Mouse (Mus musculus) skeletal muscle tissue, adult 2 months (tissue): ENCODE measurements at regions not wholly inside any gene's neighbourhood (a gene's known extent, or its start where the extent isn't known, plus 50 kb on each side); places are given as distances from the start of the nearest gene placed in this dataset.
"Not testable (repeated sequence)": the region's sequence is repeated elsewhere in the genome, so short reads cannot be mapped to it uniquely, and the experiment has no call there.

Source experiments
- DNase-seq: peaks from one replicate; pipeline ENCODE4 v3.0.0-alpha.2; 2012; ENCODE audit warnings: low read depth, low spot score

- DNase-seq: no peak
Measured at GRCm38 (mm10) chr12:77089624-77090278, 127.8 kb upstream of the Max start.

GRCm38 (mm10) chr12:77088452-77088851 is 126.5 kb upstream of the Max start:
- peak; percentile 16 for DNase-seq

GRCm38 (mm10) chr12:77086931-77087330 is 124.9 kb upstream of the Max start:
- not testable (repeated sequence) for DNase-seq

- no peak for DNase-seq
Measured at GRCm38 (mm10) chr12:77085894-77086293, 123.9 kb upstream of the Max start.

GRCm38 (mm10) chr12:77085244-77085643 is 123.2 kb upstream of the Max start:
- no peak for DNase-seq

GRCm38 (mm10) chr12:77084744-77085143 is 122.7 kb upstream of the Max start:
- DNase-seq: no peak

GRCm38 (mm10) chr12:77084343-77084742 is 122.3 kb upstream of the Max start:
- DNase-seq: no peak

GRCm38 (mm10) chr12:77083760-77084159 is 121.8 kb upstream of the Max start:
- no peak for DNase-seq

- DNase-seq: no peak
Measured at GRCm38 (mm10) chr12:77081774-77082173, 119.8 kb upstream of the Max start.

- DNase-seq: no peak
Measured at GRCm38 (mm10) chr12:77079481-77079880, 117.5 kb upstream of the Max start.

- DNase-seq: no peak
Measured at GRCm38 (mm10) chr12:77076678-77077077, 114.7 kb upstream of the Max start.

GRCm38 (mm10) chr12:77074602-77075001 is 112.6 kb upstream of the Max start:
- no peak for DNase-seq

- DNase-seq: no peak
Measured at GRCm38 (mm10) chr12:77071700-77072099, 109.7 kb upstream of the Max start.

- DNase-seq: no peak
Measured at GRCm38 (mm10) chr12:77067938-77068337, 105.9 kb upstream of the Max start.

GRCm38 (mm10) chr12:77067115-77067514 is 105.1 kb upstream of the Max start:
- DNase-seq: no peak

- DNase-seq: no peak
Measured at GRCm38 (mm10) chr12:77065645-77066512, 103.9 kb upstream of the Max start.

- no peak for DNase-seq
Measured at GRCm38 (mm10) chr12:77064048-77064447, 102.0 kb upstream of the Max start.

GRCm38 (mm10) chr12:77061562-77061847 is 99.5 kb upstream of the Max start:
- no peak for DNase-seq

GRCm38 (mm10) chr12:77060766-77061561 is 99.0 kb upstream of the Max start:
- no peak for DNase-seq

GRCm38 (mm10) chr12:77060060-77060695 is 98.2 kb upstream of the Max start:
- no peak for DNase-seq

- DNase-seq: no peak
Measured at GRCm38 (mm10) chr12:77059679-77060059, 97.7 kb upstream of the Max start.

- no peak for DNase-seq
Measured at GRCm38 (mm10) chr12:77058596-77059190, 96.7 kb upstream of the Max start.
